Comparison of ENCODE assay signal across 8 mouse cellular contexts in the genomic region with DNA sequence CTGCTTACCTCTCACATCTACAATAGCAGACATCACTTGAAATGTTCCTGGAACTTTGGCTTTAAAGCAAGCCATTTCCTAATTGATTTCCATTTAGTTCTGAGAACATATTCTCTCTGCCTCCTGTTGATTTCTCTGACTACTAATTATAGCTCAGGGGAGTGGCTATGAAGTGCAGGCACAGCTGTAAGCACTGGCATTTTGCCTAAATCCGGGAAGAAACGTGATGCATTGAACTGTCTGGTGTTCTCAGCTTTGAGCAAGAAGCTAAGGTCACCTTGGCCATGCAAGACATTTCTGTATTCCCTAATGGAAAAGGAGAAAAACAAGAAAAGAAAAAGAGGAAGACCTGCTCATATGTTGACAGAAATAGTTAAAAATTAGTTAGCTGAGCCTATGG. TPM values are rescaled to one million over a fixed set of nuclear protein-coding genes. Genes with fewer than 3 reads are reported as not detected.
DNase-seq lines count a peak whose midpoint lies in the region; ATAC-seq and TF ChIP-seq lines count a peak whose summit lies in the region.
"Had no signal": no experiment of that assay in that cellular context is flagged by ENCODE, and none has a peak within 500 bp of the region (broad histone marks: within the 10 kb centered on the region; RNA-seq: fewer than 3 reads in every experiment).

No protein-coding gene starts in this region.

- 3% methylated on average over 2 of the region's 2 CpGs for WGBS in liver, adult 2 months
- WGBS in liver, embryonic 11.5 days, result 14% methylated on average over 2 of the region's 2 CpGs
- 3% methylated on average over 2 of the region's 2 CpGs for WGBS in embryonic facial prominence, embryonic 15.5 days
- WGBS in heart, embryonic 15.5 days, result 4% methylated on average over 2 of the region's 2 CpGs

- peaks cover 9% of the 10 kb centered on the region; the same call in 1 of the 2 replicates for H3K4me1 ChIP-seq in liver, adult 2 months (ENCODE audit: control insufficient read depth, insufficient read depth, low read length)
- peaks cover 5% of the 10 kb centered on the region; the same call in 1 of the 2 replicates for H3K4me1 ChIP-seq in liver, embryonic 11.5 days (replicated peaks; ENCODE audit: control insufficient read depth, insufficient read depth, low read length)
- H3K4me1 ChIP-seq in embryonic facial prominence, embryonic 15.5 days, result peaks cover 11% of the 10 kb centered on the region
- peaks cover 27% of the 10 kb centered on the region for H3K4me1 ChIP-seq in heart, embryonic 15.5 days (replicated peaks)

- DNase-seq in liver, adult 2 months (ENCODE audit: extremely low read depth, low read depth, low spot score), result peak; percentile 52
- DNase-seq in liver, embryonic 11.5 days (ENCODE audit: low spot score), result no peak
- peak; percentile 44 for DNase-seq in lung, postnatal 25 days (ENCODE audit: low spot score)
- no peak for DNase-seq in urinary bladder, adult 18-20 months (ENCODE audit: low spot score in 2 of 2)
- no peak for DNase-seq in thymus, postnatal 0 days (ENCODE audit: low spot score)

- no peaks in the 10 kb centered on the region for H3K27me3 ChIP-seq in liver, adult 2 months (ENCODE audit: control insufficient read depth, insufficient read depth, low read length)
- H3K27me3 ChIP-seq in liver, embryonic 11.5 days (replicated peaks; ENCODE audit: control insufficient read depth, insufficient read depth, low read length), result no peaks in the 10 kb centered on the region
- no peaks in the 10 kb centered on the region for H3K27me3 ChIP-seq in embryonic facial prominence, embryonic 15.5 days
- H3K27me3 ChIP-seq in heart, embryonic 15.5 days, result no peaks in the 10 kb centered on the region
- H3K27me3 ChIP-seq: limb, embryonic 13.5 days had no signal

- no peak for TF ChIP-seq POLR2A in liver, adult 2 months (IDR thresholded peaks at IDR 0.05; ENCODE audit: extremely low read depth, insufficient read depth, low read length)

- H3K4me3 ChIP-seq in liver, adult 2 months (ENCODE audit: insufficient read depth, low read depth, low read length), result no peak overlapping the region
- H3K4me3 ChIP-seq in liver, embryonic 11.5 days (ENCODE audit: low read depth, low read length), result no peak overlapping the region
- H3K4me3 ChIP-seq in embryonic facial prominence, embryonic 15.5 days (replicated peaks), result no peak overlapping the region
- no peak overlapping the region for H3K4me3 ChIP-seq in heart, embryonic 15.5 days
- H3K4me3 ChIP-seq: limb, embryonic 13.5 days had no signal

- no peaks in the 10 kb centered on the region; the same call in 1 of the 2 replicates for H3K36me3 ChIP-seq in liver, adult 2 months (ENCODE audit: control insufficient read depth, insufficient read depth, low read length)
- no peaks in the 10 kb centered on the region for H3K36me3 ChIP-seq in liver, embryonic 11.5 days (ENCODE audit: control insufficient read depth, insufficient read depth, low read length)
- no peaks in the 10 kb centered on the region for H3K36me3 ChIP-seq in embryonic facial prominence, embryonic 15.5 days
- no peaks in the 10 kb centered on the region for H3K36me3 ChIP-seq in heart, embryonic 15.5 days

- no peak overlapping the region for H3K4me2 ChIP-seq in liver, embryonic 11.5 days
- no peak overlapping the region for H3K4me2 ChIP-seq in embryonic facial prominence, embryonic 15.5 days (replicated peaks)
- H3K4me2 ChIP-seq in heart, embryonic 15.5 days, result peak overlapping the region; percentile 22; the same call in 1 of the 2 replicates
- H3K4me2 ChIP-seq: limb, embryonic 13.5 days had no signal

- ATAC-seq in liver, embryonic 11.5 days (replicated peaks; ENCODE audit: low FRiP score), result no peak
- ATAC-seq in embryonic facial prominence, embryonic 15.5 days (ENCODE audit: insufficient number of reproducible peaks, low FRiP score, low TSS enrichment, low read depth), result no peak
- peak; percentile 91 for ATAC-seq in heart, embryonic 15.5 days (replicated peaks; ENCODE audit: insufficient number of reproducible peaks, insufficient read depth, low FRiP score, low read depth)

- H3K9me3 ChIP-seq in liver, embryonic 11.5 days (ENCODE audit: control insufficient read depth, low read length), result no peaks in the 10 kb centered on the region
- no peaks in the 10 kb centered on the region for H3K9me3 ChIP-seq in embryonic facial prominence, embryonic 15.5 days (replicated peaks)
- H3K9me3 ChIP-seq in heart, embryonic 15.5 days (replicated peaks), result no peaks in the 10 kb centered on the region
- H3K9me3 ChIP-seq: limb, embryonic 13.5 days had no signal

- no peak overlapping the region for H3K9ac ChIP-seq in liver, adult 2 months (ENCODE audit: low read depth, low read length)
- H3K9ac ChIP-seq in liver, embryonic 11.5 days (ENCODE audit: low read depth, low read length), result no peak overlapping the region
- H3K9ac ChIP-seq in embryonic facial prominence, embryonic 15.5 days, result no peak overlapping the region
- H3K9ac ChIP-seq in heart, embryonic 15.5 days, result no peak overlapping the region
- H3K9ac ChIP-seq: limb, embryonic 13.5 days had no signal

- H3K79me2 ChIP-seq in liver, adult 2 months (ENCODE audit: control insufficient read depth, insufficient read depth, low read length), result no peaks in the 10 kb centered on the region

- TF ChIP-seq CTCF in liver, adult 2 months (IDR thresholded peaks at IDR 0.05; ENCODE audit: low read depth, low read length), result no peak

- H3K27ac ChIP-seq in liver, adult 2 months (replicated peaks; ENCODE audit: insufficient read depth, low read depth, low read length), result no peak overlapping the region; the same call in 1 of the 2 replicates
- no peak overlapping the region for H3K27ac ChIP-seq in liver, embryonic 11.5 days (ENCODE audit: low read depth, low read length)
- peak overlapping the region; percentile 58 for H3K27ac ChIP-seq in embryonic facial prominence, embryonic 15.5 days (replicated peaks)
- peak overlapping the region; percentile 90 for H3K27ac ChIP-seq in heart, embryonic 15.5 days
- H3K27ac ChIP-seq: limb, embryonic 13.5 days had no signal

RNA-seq across cellular contexts. Expression of a gene that starts 33.6 kb away (rescaled TPM):
- 123 and 142 TPM in 2 replicates for total RNA-seq in liver, adult 2 months (2014; rRNA removed)
- polyA plus RNA-seq in liver, adult 2 months (2012; rRNA removed), result 45.6 and 51.7 TPM in 2 replicates
- 302 and 334 TPM in 2 replicates for polyA plus RNA-seq in liver, embryonic 11.5 days (2014; fragmentation: Nextera tagmentation; extraction: Ambion mirVana)
- 541 and 546 TPM in 2 replicates for polyA plus RNA-seq in embryonic facial prominence, embryonic 15.5 days (2015; fragmentation: Nextera tagmentation; extraction: Ambion mirVana)
- polyA plus RNA-seq in heart, embryonic 15.5 days (2015; fragmentation: Nextera tagmentation; extraction: Ambion mirVana), result 450 and 481 TPM in 2 replicates
- 159 and 162 TPM in 2 replicates for polyA plus RNA-seq in thymus, postnatal 0 days (2015; fragmentation: Nextera tagmentation; extraction: Ambion mirVana)

Comparison
In these comparisons a context has a peak if more than half of its experiments do, and no peak if none do; other contexts are left out.
1. DNase-seq: peak in liver, adult 2 months (single experiment) and lung, postnatal 25 days (single experiment); none in liver, embryonic 11.5 days (single experiment), urinary bladder, adult 18-20 months (0 of 2) and thymus, postnatal 0 days (single experiment).
2. H3K27ac ChIP-seq: peak in embryonic facial prominence, embryonic 15.5 days (single experiment) and heart, embryonic 15.5 days (single experiment); none in liver, adult 2 months (single experiment) and liver, embryonic 11.5 days (single experiment).